Mouse (Mus musculus) urinary bladder, postnatal 14 days (tissue): ENCODE results near the gene Pdpn.

Experiments
- DNase-seq: peaks from one replicate; pipeline ENCODE4 v3.0.0; 2021; ENCODE audit warnings: low spot score

Pdpn gene

DNA sequence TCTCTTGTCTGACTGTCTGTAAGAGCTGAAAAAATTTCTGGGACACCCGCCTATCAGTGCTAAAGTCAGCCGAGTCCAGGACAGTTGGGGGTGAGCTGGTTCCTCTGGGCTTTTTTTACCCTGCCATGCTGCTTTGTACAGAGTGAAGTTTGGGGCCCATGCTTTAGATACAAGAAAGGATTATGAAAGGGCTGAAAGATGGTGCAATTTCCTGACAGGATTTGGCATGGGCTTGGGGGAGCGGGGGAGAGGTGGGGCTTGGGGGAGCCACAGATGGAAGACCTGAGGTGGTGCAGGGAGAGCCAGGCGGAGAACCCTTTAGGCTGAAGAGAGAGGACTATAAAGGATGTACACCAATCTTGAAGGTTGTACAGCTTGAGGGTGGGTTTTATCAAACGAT lies 60.2 kb downstream of the Pdpn start:
- DNase-seq, result no peak

DNA sequence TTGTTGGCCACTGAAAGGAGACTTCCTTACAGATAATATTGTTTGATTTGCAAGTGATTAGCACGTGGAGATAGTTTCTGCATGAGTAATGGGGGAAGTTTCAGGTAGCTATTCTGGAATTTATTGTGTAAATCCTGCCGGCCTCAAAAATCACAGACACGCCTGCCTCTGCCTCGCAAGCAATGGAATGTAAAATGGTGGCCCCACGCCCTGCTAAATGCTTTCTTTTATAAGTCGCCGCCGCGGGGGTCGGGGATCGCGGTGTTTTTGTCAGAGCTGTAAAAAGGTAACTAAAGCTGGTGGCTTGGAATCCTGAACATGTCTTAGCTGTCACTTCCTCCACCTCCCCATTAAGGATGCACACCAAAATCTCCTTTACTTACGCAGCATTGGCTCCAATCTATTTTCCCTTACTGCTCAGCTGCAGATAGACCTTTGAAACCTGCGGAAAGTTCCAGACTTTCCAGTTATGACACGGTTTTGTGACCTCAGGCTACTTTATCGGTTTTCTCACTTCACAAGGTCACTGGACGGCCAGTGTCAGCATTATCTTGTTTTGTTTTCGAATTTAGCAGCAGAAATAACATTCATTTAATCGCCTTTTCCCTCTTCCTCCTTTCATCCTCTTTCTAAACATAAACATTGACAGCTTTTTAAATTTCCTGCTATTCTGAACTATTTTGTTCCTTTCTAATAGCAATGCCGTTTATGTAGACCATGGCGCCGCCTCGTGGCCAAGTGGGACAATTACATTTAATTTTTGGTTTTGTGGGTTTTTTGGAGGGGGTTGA lies 60.9 kb downstream of the Pdpn start:
- DNase-seq, result peak; percentile 25

DNA sequence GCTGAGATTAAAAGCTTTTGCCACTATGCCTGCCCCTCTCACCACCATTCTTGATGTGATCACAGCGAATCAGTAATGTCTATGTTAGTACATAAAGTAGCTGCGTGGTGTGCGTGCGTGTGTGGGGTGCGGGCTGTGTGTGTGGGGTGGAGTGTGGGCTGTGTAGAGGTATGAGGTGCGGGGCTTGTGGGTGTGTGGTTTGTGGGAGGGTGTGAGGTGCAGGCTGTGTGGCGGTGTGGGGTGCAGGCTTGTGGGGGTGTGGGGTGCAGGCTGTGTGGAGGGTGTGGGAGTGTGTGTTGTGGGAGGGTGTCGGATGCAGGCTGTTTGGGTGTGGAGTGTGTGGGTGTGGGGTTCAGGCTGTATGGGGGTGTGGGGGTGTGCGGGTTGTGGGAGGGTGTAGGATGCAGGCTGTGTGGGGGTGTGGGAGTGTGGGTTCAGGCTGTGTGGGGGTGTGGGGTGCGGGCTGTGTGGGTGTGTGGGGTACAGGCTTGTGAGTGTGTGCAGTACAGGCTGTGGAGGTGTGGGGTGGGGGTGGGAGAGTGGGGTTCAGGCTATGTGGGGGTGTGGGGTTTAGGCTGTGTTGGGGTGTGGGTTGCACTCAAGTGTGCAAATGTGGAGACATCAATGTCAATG lies 67.5 kb downstream of the Pdpn start:
- no peak for DNase-seq

DNA sequence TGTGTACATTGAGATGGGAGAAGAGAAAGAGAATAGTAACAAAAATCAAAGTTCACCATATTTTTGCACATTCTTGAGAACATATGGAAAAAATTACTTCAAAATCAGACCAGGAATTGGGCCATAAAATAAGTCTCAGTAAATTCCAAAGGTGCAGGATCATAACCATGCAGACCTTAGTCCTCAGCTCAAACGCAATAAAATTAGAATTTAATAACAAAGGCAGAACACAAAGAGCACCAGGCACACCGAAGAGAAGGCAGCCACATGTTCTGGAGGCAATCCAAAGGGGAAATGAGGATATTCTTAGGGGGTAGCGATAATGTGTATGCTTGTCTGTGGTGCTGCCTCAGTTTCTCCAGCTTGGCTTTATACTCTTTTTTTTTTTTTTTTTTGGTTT lies 68.3 kb downstream of the Pdpn start:
- DNase-seq, result no peak

DNA sequence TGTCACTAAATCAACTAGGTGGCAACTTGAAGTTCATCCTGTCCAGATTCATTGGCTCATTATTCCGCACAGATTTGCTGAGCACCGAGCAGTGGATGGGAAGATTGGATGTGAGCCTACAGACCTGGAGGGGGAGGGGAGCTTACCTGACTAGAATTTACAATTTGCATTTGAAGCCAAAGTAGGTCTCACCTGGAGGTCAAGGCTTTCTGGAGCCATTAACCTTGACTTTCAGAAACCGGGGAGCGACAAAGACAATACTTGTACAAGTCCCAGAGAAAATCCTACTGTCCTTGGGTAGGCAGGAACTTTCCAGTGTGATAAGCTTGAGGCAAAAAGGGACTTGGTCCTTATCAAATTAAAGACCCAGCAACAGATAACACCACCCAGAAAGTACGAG lies 71.4 kb downstream of the Pdpn start:
- no peak for DNase-seq

DNA sequence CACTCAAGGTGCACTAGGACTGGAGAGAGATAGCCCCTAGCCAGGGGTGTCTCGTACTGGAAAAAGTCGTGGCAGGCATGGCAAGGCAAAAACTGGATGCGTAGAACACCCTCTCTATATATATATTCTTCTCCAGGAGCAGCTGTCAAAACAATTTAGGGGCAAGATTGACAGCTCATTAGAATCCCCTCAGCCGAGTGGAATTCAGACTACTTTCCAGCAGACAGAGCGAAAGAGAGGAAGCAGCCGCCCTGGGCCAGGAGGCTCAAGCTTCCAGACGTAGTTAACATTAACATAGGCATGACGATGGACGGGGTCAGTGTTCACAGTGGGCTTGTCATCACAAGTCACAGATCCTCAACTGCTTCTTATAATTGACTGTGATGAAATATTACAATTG lies 73.5 kb downstream of the Pdpn start:
- DNase-seq, result no peak

DNA sequence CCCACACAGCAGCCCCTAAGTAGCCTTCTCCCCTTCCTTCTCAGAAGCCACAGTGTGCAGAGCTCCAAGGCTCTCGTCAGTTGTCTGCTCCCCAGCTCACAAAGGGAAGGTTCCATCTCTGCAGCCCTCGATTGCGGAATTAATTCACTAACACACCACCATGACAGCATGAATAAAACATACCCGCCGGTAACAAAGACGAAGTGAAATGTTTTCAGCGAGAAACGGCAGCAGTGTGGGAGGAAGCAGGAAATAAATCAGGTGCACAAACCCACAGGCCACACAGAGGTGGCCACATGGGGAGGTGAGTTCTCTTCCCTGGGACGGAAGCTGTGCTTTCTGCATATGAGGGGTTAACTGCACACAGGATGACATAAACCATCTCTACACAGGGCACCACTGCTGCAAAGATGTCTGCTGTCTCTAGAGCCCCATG lies 80.0 kb downstream of the Pdpn start:
- DNase-seq, result no peak

DNA sequence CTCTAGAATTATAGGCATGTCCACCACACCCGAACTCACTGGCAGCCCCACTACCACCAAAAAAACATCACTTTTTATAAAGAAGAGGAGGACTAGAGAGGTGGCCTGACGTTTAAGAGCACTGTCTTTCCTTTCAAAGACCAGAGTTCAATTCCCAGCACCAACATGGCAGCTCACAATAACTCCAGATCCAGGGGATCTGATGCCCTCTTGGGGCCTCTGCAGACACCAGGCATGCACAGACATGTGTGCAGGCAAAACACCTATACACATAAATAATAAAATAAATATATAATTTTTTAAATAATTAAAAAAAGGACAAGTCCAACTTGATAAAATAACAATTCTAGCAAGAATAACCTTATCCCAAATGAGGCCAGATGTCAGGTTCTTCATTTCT lies 80.5 kb downstream of the Pdpn start:
- no peak for DNase-seq
